Mouse (Mus musculus): ENCODE measurements around the gene Pknox2.

Gene Pknox2

GRCm38 (mm10) chr9:36990626-36991368 lies 156.4 kb downstream of the Pknox2 start:
- DNase-seq (ENCODE audit: low read depth, low spot score): no peak

DNA sequence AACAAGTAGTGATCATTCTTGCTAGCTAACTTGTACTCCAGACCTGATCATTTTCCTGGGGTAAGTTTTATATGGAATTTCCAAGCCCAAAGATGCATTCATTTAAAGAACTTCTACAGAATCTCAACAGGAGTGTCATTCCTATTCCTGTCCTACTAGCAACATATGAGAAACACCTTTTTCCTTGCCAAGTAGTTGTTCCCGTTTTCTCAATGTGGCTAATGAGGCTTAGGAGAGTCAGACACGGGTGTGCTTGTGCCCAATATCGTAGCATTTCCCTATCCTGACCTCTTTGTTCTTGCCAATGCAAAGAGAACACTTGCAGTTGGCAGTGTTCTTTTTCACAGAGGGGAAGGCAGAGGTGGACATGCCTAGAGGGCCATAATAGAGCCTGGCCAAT lies 157.2 kb downstream of the Pknox2 start:
- DNase-seq (ENCODE audit: low read depth, low spot score): no peak

- DNase-seq (ENCODE audit: low read depth, low spot score): no peak
Observed at GRCm38 (mm10) chr9:36985233-36985632, 162.0 kb downstream of the Pknox2 start.

- no peak for DNase-seq (ENCODE audit: low read depth, low spot score)
Observed at GRCm38 (mm10) chr9:36976596-36977362, 170.4 kb downstream of the Pknox2 start.

- peak; percentile 49 for DNase-seq (ENCODE audit: low read depth, low spot score)
Observed at GRCm38 (mm10) chr9:36973486-36974227, 173.6 kb downstream of the Pknox2 start.

- DNase-seq (ENCODE audit: low read depth, low spot score): no peak
Observed at GRCm38 (mm10) chr9:36972089-36972488, 175.1 kb downstream of the Pknox2 start.

GRCm38 (mm10) chr9:36971066-36971465 lies 176.1 kb downstream of the Pknox2 start:
- DNase-seq (ENCODE audit: low read depth, low spot score): peak; percentile 29

DNA sequence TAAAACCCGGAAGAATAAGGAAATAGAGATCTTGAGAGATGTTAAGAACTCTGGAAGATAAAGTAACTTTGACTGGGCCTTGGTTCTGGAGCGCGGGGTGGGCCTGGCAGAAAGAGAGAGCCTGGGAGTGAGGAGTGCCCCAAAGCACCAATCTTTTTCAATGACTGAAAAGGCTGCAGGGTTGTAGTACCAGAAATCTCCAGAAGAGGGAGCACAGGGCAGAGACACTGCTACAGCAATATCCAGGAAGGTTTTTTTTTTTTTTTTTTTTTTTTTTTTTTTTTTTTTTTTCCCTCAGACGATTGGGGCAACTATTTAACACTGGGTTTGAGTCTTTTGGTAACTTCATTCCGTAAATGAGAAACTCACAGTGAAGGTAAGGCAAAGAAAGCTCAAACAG lies 176.6 kb downstream of the Pknox2 start:
- DNase-seq (ENCODE audit: low read depth, low spot score): peak; percentile 91

GRCm38 (mm10) chr9:36969131-36969530 lies 178.1 kb downstream of the Pknox2 start:
- DNase-seq (ENCODE audit: low read depth, low spot score): no peak

GRCm38 (mm10) chr9:36968713-36969112 lies 178.5 kb downstream of the Pknox2 start:
- peak; percentile 57 for DNase-seq (ENCODE audit: low read depth, low spot score)

GRCm38 (mm10) chr9:36968236-36968635 lies 179.0 kb downstream of the Pknox2 start:
- no peak for DNase-seq (ENCODE audit: low read depth, low spot score)

GRCm38 (mm10) chr9:36965720-36966119 lies 181.5 kb downstream of the Pknox2 start:
- peak; percentile 77 for DNase-seq (ENCODE audit: low read depth, low spot score)

DNA sequence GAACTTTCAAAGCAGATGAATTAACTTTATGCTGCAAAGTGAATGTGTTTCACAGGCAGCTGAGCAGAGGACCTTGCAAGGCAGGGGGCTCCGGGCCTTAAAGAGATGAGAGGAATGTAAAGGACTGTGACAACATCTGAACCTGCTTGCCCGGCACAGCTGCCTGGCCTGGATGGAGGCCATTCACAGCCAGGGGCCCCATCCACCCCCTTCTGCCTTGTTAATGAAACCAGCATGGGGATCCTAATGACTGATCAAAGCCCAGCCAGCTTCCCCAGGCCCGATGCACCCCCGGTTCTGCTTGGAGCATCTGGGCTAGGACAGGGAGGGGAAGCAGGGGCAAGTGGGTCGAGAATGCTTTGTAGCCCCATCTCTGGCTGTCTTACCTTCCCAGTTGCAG lies 183.0 kb downstream of the Pknox2 start:
- no peak for DNase-seq (ENCODE audit: low read depth, low spot score)

GRCm38 (mm10) chr9:36963512-36963911 lies 183.7 kb downstream of the Pknox2 start:
- no peak for DNase-seq (ENCODE audit: low read depth, low spot score)

GRCm38 (mm10) chr9:36961874-36962273 lies 185.3 kb downstream of the Pknox2 start:
- no peak for DNase-seq (ENCODE audit: low read depth, low spot score)

GRCm38 (mm10) chr9:36961153-36961552 lies 186.1 kb downstream of the Pknox2 start:
- no peak for DNase-seq (ENCODE audit: low read depth, low spot score)

DNA sequence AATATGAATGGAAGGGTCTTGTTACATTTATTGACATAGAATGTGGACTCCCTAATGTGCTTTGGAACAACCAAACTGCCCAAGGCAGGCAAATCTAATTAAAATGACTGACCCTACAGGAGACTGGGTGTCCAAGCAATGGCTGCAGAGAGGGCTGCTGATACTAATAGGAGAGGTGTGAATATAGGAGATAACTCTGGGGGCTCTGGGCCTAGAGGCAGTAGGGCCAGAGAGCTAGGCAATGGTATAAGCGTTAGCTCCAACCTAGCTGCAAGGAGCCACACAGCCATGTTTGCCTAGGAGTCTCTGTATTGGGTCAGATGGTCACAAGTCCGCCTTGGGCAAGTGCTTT lies 196.1 kb downstream of the Pknox2 start:
- DNase-seq (ENCODE audit: low read depth, low spot score): no peak

GRCm38 (mm10) chr9:36950271-36951132 lies 196.7 kb downstream of the Pknox2 start:
- no peak for DNase-seq (ENCODE audit: low read depth, low spot score)

DNA sequence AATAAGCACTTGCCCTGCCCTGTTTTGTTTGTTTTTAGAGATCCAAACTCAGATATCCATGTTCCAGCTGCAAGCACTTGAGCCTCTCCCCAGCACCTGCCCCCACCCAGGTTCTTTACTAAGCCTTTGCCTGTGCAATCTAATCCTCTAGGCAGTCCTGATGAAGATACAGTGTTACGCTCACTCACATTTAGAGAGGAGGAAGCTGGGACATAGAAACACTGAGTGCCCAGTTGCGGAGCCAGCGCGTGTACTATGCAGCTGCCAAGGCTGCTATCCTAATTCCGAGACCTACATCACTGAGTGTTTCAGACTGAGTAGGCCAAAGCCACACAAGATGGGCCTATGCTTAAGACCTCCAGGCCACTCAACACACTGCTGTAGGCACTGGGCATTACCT lies 199.0 kb downstream of the Pknox2 start:
- no peak for DNase-seq (ENCODE audit: low read depth, low spot score)

- DNase-seq (ENCODE audit: low read depth, low spot score): no peak
Observed at GRCm38 (mm10) chr9:36947056-36947694, 200.0 kb downstream of the Pknox2 start.

- no peak for DNase-seq (ENCODE audit: low read depth, low spot score)
Observed at GRCm38 (mm10) chr9:36944843-36945242, 202.4 kb downstream of the Pknox2 start.

Measured in 3T3-L1 (cell line).